Mouse (Mus musculus) lung, adult 2 months (tissue): ENCODE results near the gene Meis3. TPM values are rescaled to one million over a fixed set of nuclear protein-coding genes. Genes with fewer than 3 reads are reported as not detected.

Source experiments
- DNase-seq: peaks from one replicate; pipeline ENCODE4 v3.0.0; 2022
- H3K4me1 ChIP-seq: fragments of 200-500 bp; 2 replicates; pipeline ENCODE4 v1.6.1; 2011; ENCODE audit warnings: low read length; ENCODE audit not compliant: control insufficient read depth, insufficient read depth
- H3K4me3 ChIP-seq: fragments of 200-500 bp; replicated peaks from 2 replicates; pipeline ENCODE3; 2011; ENCODE audit warnings: low read depth, mild to moderate bottlenecking, control low read depth, low read length; ENCODE audit errors: extremely low read depth
- CTCF ChIP-seq: fragments of 200-500 bp; IDR thresholded peaks from 2 replicates; pipeline ENCODE4 v1.5.1; 2011; ENCODE audit warnings: mild to moderate bottlenecking, low read length, control low read depth; ENCODE audit not compliant: insufficient read depth
- POLR2A ChIP-seq: fragments of 200-500 bp; IDR thresholded peaks from 2 replicates; pipeline ENCODE4 v1.6.1; 2011; ENCODE audit warnings: low read depth, mild to moderate bottlenecking, control low read depth, low read length, borderline replicate concordance; ENCODE audit errors: extremely low read depth
- WGBS: fragments of 180-500 bp; shearing (Covaris S2); methylation state at CpG from one replicate; pipeline ENCODE4 v1.1.7; 2018; 5-methylcytosine and 5-hydroxymethylcytosine counted together
- polyA plus RNA-seq: library from polyadenylated mRNA; depleted of rRNA; stranded (reverse); fragments of >200 nt; gene quantifications from 2 replicates; pipeline ENCODE4 v1.2.3, GENCODE M21; 2012

Gene Meis3
- polyA plus RNA-seq, 1 experiment = 19.4 TPM

DNA sequence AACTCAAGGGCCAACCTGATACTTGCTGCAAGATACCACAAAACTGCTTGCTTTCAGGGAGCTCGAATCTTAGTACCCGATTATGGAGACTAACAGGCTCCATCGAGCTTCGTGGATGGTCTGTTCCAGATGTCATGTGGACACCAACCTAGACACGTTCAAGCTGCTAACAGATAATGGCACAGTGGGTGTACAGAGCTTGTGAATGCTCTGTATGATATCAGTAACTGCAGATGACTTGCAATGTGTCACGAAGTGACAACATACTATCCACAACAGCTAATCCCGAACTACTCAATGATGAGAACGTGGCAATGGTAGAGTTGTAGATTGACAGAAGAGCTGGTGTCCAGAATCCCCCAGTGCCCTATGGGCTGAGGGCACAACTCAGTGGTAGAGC, 12.6 kb downstream of the Meis3 start:
- no peak for TF ChIP-seq CTCF
- TF ChIP-seq POLR2A = no peak
- Histone ChIP-seq H3K4me1 (no peaks in the 10 kb centered on the region), H3K4me3 (no peak overlapping the region)
- 77% methylated on average over 8 of the region's 8 CpGs for WGBS
- no peak for DNase-seq

DNA sequence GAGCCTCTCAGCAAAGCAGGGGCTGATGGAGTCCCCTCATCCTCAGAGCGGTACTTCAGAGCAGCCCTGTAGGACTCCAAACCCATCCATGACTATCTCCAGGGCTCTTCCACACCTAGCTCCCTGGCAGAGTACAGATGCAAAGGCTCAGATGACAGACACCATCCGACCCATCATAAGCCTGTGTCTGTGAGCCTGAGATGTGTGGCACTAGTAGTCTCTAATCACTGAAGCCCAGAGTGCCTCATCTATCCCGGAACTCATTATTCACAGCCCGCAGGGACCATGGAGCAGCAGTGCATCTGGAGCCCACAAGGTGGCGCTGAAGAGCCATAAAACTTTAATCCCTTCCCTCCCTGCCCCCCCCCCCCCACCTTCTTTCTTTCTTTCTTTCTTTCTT, 17.4 kb downstream of the Meis3 start:
- no peak for TF ChIP-seq POLR2A
- TF ChIP-seq CTCF = peak; percentile 75

DNA sequence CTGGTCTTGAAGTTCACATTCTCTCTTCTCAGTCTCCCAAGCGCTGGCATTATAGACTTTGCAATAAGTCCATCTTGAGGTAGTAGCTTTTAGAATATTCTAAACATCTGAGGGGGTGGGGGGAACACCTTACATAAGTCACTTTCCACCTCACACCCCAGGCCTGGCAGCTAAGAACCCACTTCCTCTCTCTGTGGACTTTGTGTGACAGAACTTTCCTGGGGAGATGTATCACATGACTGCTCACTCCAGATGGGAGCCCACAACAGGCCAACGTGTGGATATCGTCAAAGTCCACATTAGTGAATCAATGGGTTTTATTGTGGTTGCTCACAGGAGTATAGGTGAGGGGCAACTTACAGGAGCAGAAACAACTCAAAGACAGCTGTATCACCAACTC, 18.8 kb downstream of the Meis3 start:
- Histone ChIP-seq H3K4me3 (no peak overlapping the region), H3K4me1 (no peaks in the 10 kb centered on the region)
- 34% methylated on average over 3 of the region's 3 CpGs for WGBS
- TF ChIP-seq CTCF (no peak), POLR2A (no peak)
- DNase-seq = no peak

More for the DNA sequence above, 17.4 kb downstream of the Meis3 start:
- peak; percentile 75 for DNase-seq
- Histone ChIP-seq H3K4me1 (no peaks in the 10 kb centered on the region), H3K4me3 (no peak overlapping the region)
- WGBS = 12% methylated on average over 5 of the region's 5 CpGs

DNA sequence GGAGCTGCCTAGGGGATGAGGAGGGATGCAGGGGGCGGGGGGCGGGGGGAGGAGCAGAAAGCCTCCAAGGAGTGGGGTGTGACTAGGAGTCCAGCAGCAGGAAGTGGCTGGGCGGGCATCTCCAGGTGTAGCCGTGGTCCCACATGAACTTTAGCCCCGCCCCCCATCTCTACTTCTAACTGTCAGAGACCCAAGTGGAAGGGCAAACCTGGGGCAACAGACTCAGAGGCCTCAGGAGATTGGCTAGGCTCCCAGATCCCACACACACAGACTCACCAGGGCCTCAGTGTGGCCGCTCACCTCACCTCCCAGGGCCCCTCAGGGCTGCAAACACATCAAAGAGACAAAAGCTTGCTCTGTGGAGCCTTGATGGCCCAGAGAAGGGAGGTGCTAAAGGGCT, 21.7 kb downstream of the Meis3 start:
- WGBS = 71% methylated on average over 6 of the region's 6 CpGs
- no peaks in the 10 kb centered on the region for H3K4me1 ChIP-seq
- TF ChIP-seq CTCF (no peak), POLR2A (no peak)
- DNase-seq = no peak
- H3K4me3 ChIP-seq = no peak overlapping the region

DNA sequence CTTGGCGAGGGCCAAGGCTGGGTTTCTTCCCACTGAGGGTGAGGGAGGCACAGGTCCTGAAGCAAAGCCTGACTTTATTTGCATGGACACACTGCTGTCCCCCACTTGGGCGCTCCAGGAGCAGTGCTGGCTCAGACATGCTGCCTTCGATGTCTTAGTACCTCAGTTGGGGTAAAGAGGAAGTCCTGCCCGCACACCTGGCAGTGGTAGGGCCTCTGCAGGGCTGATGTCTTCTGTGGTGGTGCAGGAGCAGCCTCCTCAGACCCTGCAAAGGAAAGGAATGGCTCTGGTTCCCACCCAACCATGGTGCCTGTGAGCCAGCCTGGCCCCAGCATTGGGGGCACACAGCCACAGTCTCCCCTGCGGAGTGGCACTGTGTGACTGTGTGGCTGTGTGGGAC, 22.3 kb downstream of the Meis3 start:
- TF ChIP-seq POLR2A (no peak), CTCF (no peak)
- Histone ChIP-seq H3K4me3 (no peak overlapping the region), H3K4me1 (no peaks in the 10 kb centered on the region)
- 64% methylated on average over 5 of the region's 5 CpGs for WGBS
- DNase-seq = no peak

DNA sequence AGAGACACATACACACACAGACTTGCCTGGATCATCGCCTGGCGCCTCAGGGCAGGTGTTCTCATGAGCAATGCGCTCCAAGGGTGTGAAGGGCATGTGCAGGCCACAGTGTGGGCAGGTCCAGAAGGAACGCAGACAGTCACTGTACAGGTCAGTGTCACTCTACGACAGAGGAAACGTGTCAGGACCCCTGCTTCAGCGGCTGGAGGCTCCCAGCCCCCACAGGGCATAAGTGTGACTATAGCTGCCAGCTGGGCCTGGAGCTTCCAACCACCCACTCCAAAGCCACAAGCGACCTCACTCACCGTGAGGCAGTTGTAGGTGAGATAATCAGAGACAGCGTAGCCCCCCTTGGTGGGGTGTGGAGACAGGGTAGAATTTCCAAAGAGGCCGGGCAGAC, 23.6 kb downstream of the Meis3 start:
- TF ChIP-seq POLR2A = no peak
- TF ChIP-seq CTCF = no peak
- 82% methylated on average over 11 of the region's 11 CpGs for WGBS
- Histone ChIP-seq H3K4me1 (no peaks in the 10 kb centered on the region), H3K4me3 (no peak overlapping the region)
- no peak for DNase-seq

DNA sequence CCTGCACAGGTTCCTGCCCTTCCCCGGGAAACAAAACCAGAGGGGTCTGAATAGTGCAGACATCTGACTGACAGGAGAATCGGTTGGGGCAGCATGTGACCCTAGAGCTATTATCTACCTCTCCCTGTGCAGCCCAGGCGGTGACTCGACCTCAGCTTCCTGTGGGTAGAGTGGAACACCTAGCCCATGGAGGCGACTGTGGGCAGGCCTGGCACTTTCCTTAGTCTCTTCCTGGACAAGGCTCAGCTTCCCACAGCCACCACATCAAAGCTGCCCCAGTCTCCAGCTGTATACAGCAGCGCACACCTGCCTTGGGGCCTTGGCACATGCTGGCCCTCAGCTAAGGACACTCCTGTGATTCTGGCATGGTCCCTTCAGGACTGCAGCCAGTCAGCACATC, 26.2 kb downstream of the Meis3 start:
- 65% methylated on average over 6 of the region's 6 CpGs for WGBS
- TF ChIP-seq POLR2A (no peak), CTCF (no peak)
- no peak for DNase-seq
- Histone ChIP-seq H3K4me1 (no peaks in the 10 kb centered on the region), H3K4me3 (no peak overlapping the region)

DNA sequence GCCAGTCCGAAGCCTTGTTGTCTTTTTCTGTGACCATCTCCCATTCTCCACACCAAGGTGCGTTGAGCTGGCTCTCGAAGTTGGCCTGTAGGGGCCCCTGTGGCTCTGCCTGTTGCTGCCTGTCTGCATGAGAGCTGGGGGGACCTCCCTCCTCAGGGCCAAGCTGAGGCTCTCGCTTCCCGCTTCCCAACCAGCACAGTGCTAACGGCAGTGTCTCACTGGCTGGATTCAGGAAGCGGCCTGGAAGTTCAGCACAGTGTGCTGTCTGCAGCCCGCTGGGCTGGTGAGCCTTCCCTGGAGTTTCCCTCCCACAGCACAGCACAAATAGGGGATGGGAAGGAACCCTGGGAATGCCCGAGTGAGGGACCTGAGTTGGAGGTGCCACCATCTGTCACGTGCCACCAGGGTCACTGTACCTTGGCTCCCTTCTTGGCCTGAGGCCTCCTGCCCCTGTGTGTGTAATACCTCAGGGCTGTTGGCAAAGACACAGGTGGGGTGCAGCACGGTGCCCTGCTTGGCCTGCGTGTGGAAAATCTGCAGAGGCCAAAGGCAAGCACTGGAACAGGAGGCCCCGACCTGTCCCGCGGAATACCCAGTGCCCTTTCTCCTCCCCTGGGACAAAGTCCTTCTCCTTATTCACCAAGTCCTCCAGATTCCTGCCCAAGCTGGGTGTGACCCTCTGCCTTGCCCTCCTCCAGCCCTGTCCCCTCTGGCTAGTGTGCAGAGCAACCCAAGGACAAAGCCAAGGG, 28.0 kb downstream of the Meis3 start:
- no peaks in the 10 kb centered on the region for H3K4me1 ChIP-seq
- no peak overlapping the region for H3K4me3 ChIP-seq
- no peak for DNase-seq
- WGBS = 82% methylated on average over 15 of the region's 15 CpGs
- no peak for TF ChIP-seq POLR2A
- TF ChIP-seq CTCF = no peak

DNA sequence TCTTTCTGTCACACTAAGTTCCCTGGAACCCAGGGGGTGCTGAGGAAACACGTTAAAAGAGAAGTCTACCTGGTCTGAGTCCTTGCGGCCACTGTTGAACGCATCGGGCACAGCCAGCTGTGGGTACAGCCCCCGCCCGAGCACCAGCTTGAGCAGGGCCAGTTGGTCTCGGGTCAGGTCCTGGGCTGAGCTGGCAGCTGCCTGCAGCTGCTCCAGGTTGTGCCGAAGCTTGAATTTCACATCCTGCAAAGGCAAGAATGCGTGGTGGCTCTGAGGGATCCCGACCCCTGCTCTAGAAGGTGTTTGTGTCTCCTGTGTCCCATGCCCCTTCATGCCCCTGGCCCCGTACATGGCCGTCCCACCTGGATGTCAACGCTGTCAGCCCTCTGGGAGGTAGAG, 28.6 kb downstream of the Meis3 start:
- Histone ChIP-seq H3K4me3 (no peak overlapping the region), H3K4me1 (no peaks in the 10 kb centered on the region)
- TF ChIP-seq POLR2A = no peak
- WGBS = 87% methylated on average over 13 of the region's 13 CpGs
- no peak for DNase-seq

DNA sequence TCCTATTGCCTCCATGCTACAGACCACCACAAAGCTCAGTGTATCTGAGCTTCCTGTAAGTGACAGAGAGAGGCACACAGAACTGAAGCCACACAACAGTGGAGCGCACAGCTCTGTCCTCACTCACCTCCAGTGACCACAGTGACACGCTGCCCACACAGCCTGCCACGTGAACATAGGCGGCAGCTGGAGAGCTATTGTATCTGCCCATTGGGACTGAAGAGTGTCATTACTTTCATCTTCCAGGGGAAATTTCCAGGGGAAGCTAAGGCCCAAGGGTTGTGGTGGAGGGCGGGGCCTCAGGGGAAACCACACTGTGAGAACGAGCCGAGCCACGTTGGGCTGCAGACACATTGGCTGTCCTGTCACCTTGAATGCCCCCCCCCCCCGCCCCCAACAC, 29.9 kb downstream of the Meis3 start:
- Histone ChIP-seq H3K4me3 (no peak overlapping the region), H3K4me1 (no peaks in the 10 kb centered on the region)
- no peak for TF ChIP-seq POLR2A
- TF ChIP-seq CTCF = no peak
- 68% methylated on average over 9 of the region's 9 CpGs for WGBS
- DNase-seq = no peak

DNA sequence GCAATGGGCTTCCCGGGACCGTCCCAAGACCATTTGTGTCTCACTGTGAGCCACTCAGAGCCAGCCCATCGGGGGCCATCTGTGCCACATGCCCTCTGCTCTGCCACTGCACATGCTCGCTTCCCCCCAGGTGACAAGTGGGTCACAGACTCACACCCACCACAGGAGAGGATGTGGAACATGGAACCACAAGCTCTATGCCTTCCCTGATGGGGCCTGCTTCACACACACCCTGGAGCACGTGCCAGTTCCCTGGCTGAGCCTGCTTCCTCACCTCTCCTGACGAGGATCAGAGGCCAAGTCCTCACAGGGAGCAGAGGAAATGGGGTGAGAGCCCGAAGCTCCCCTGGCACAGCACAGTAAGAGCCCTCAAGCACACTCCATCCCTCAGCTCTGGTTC, 32.2 kb downstream of the Meis3 start:
- no peaks in the 10 kb centered on the region for H3K4me1 ChIP-seq
- H3K4me3 ChIP-seq = no peak overlapping the region
- 72% methylated on average over 7 of the region's 7 CpGs for WGBS
- DNase-seq = no peak
- TF ChIP-seq CTCF (no peak), POLR2A (no peak)
